Mouse (Mus musculus) CH12.LX (cell line): ENCODE measurements at regions not wholly inside any gene's neighbourhood (a gene's known extent, or its start where the extent isn't known, plus 50 kb on each side); places are given as distances from the start of the nearest gene placed in this dataset.

Source experiments
- DNase-seq: peaks from one replicate; pipeline ENCODE4 v3.0.0-alpha.2; 2013; ENCODE audit errors: extremely low read depth
- H3K27ac ChIP-seq: 2 replicates; pipeline ENCODE4 v1.5.1; 2012; ENCODE audit warnings: low read depth, mild to moderate bottlenecking, control low read depth, moderate library complexity; ENCODE audit not compliant: insufficient read depth
- H3K27me3 ChIP-seq: replicated peaks from 2 replicates; pipeline ENCODE3; 2012; ENCODE audit warnings: inconsistent platforms
- H3K36me3 ChIP-seq, 2 experiments: replicated peaks in 1 of 2; 2 replicates each; pipeline versions ENCODE3 to v1.6.1; 2012; ENCODE audit warnings: inconsistent platforms in 1 of 2, low read length in 1 of 2, mild to moderate bottlenecking in 1 of 2, mixed read lengths in 1 of 2, moderate library complexity in 1 of 2; ENCODE audit not compliant: control insufficient read depth in 1 of 2, insufficient read depth in 1 of 2
- H3K4me1 ChIP-seq, 2 experiments: 2 replicates each; pipeline ENCODE4 v1.6.1; 2012; ENCODE audit warnings: inconsistent platforms in 1 of 2, moderate library complexity in 1 of 2; ENCODE audit not compliant: insufficient read depth in 2 of 2, control insufficient read depth in 1 of 2
- H3K4me2 ChIP-seq: 2 replicates; pipeline ENCODE4 v1.6.1; 2012; ENCODE audit warnings: low read depth, mild to moderate bottlenecking, control low read depth; ENCODE audit not compliant: poor library complexity, insufficient read depth, severe bottlenecking
- H3K4me3 ChIP-seq, 3 experiments: fragments of 150-350 bp in 1 of 3; sonication (generic) in 1 of 3; replicated peaks in 1 of 3; 2 replicates each; pipeline versions ENCODE3 to v1.5.1; 2011 to 2012; ENCODE audit warnings: low read depth in 2 of 3, low read length in 2 of 3, mild to moderate bottlenecking in 2 of 3, moderate library complexity in 2 of 3, control low read depth in 1 of 3, improper control_type of control experiment in 1 of 3, inconsistent platforms in 1 of 3, mixed read lengths in 1 of 3; ENCODE audit not compliant: poor library complexity in 1 of 3
- H3K79me2 ChIP-seq: replicated peaks from 2 replicates; pipeline ENCODE4 v1.6.1; 2012; ENCODE audit warnings: mild to moderate bottlenecking, moderate library complexity; ENCODE audit not compliant: control insufficient read depth, poor library complexity, insufficient read depth, severe bottlenecking; ENCODE audit errors: extremely low read depth
- H3K9ac ChIP-seq: 2 replicates; pipeline ENCODE4 v1.6.1; 2012; ENCODE audit warnings: low read depth, mild to moderate bottlenecking, control low read depth, moderate library complexity; ENCODE audit not compliant: insufficient read depth
- H3K9me3 ChIP-seq: replicated peaks from 2 replicates; pipeline ENCODE3; 2012; ENCODE audit warnings: low read length, inconsistent platforms, mixed read lengths
- CTCF ChIP-seq, 2 experiments: IDR thresholded peaks in 1 of 2; conservative IDR thresholded peaks in 1 of 2; 2 replicates each; pipeline ENCODE4 v1.5.1; 2011 to 2012; ENCODE audit warnings: low read depth in 2 of 2, low read length in 2 of 2, improper control_type of control experiment in 1 of 2, inconsistent platforms in 1 of 2, mild to moderate bottlenecking in 1 of 2, moderate library complexity in 1 of 2
- E2F4 ChIP-seq: IDR thresholded peaks from 2 replicates; pipeline ENCODE4 v1.6.1; 2011; ENCODE audit warnings: low read depth, low read length, improper control_type of control experiment; ENCODE audit not compliant: insufficient replicate concordance
- ELF1 ChIP-seq: IDR thresholded peaks from 2 replicates; pipeline ENCODE4 v1.6.1; 2014; ENCODE audit warnings: low read depth, mild to moderate bottlenecking, inconsistent platforms, low read length, improper control_type of control experiment
- ETS1 ChIP-seq: conservative IDR thresholded peaks from 2 replicates; pipeline ENCODE4 v1.6.1; 2012; ENCODE audit warnings: low read depth, mild to moderate bottlenecking, inconsistent platforms, low read length, improper control_type of control experiment, moderate library complexity
- HCFC1 ChIP-seq: IDR thresholded peaks from 2 replicates; pipeline ENCODE4 v1.6.1; 2012; ENCODE audit warnings: low read depth, mild to moderate bottlenecking, inconsistent platforms, low read length, improper control_type of control experiment
- IRF4 ChIP-seq: IDR thresholded peaks from 2 replicates; pipeline ENCODE4 v1.6.1; 2014; ENCODE audit warnings: low read depth, mild to moderate bottlenecking, inconsistent platforms, low read length, improper control_type of control experiment
- JUND ChIP-seq: conservative IDR thresholded peaks from 2 replicates; pipeline ENCODE4 v1.6.1; 2011; ENCODE audit warnings: low read depth, low read length, improper control_type of control experiment
- KAT2A ChIP-seq: IDR thresholded peaks from 2 replicates; pipeline ENCODE4 v1.6.1; 2012; ENCODE audit warnings: low read length, improper control_type of control experiment, inconsistent platforms; ENCODE audit not compliant: insufficient replicate concordance
- MAX ChIP-seq: IDR thresholded peaks from 2 replicates; pipeline ENCODE4 v1.6.1; 2011; ENCODE audit warnings: low read length, improper control_type of control experiment
- MEF2A ChIP-seq: IDR thresholded peaks from 2 replicates; pipeline ENCODE4 v1.6.1; 2014; ENCODE audit warnings: low read depth, mild to moderate bottlenecking, inconsistent platforms, low read length, improper control_type of control experiment, borderline replicate concordance
- MYC ChIP-seq: IDR thresholded peaks from 2 replicates; pipeline ENCODE4 v1.6.1; 2011; ENCODE audit warnings: low read depth, mild to moderate bottlenecking, improper control_type of control experiment, low read length
- NRF1 ChIP-seq: IDR thresholded peaks from 2 replicates; pipeline ENCODE4 v1.6.1; 2014; ENCODE audit warnings: low read depth, mild to moderate bottlenecking, inconsistent platforms, low read length, improper control_type of control experiment, moderate library complexity
- POLR2A ChIP-seq: IDR thresholded peaks from 2 replicates; pipeline ENCODE4 v1.6.1; 2011; ENCODE audit warnings: low read depth, mild to moderate bottlenecking, improper control_type of control experiment, low read length
- POLR2AphosphoS2 ChIP-seq: IDR thresholded peaks from 2 replicates; pipeline ENCODE4 v1.6.1; 2011; ENCODE audit warnings: low read depth, low read length, improper control_type of control experiment
- RAD21 ChIP-seq: IDR thresholded peaks from 2 replicates; pipeline ENCODE4 v1.6.1; 2011; ENCODE audit warnings: low read depth, mild to moderate bottlenecking, low read length, improper control_type of control experiment, moderate library complexity
- SIN3A ChIP-seq: IDR thresholded peaks from 2 replicates; pipeline ENCODE4 v1.6.1; 2012; ENCODE audit warnings: low read length, improper control_type of control experiment, inconsistent platforms
- SMC3 ChIP-seq: IDR thresholded peaks from 2 replicates; pipeline ENCODE4 v1.6.1; 2011; ENCODE audit warnings: low read depth, low read length, improper control_type of control experiment
- UBTF ChIP-seq: IDR thresholded peaks from 2 replicates; pipeline ENCODE4 v1.6.1; 2012; ENCODE audit warnings: low read depth, mild to moderate bottlenecking, inconsistent platforms, low read length, improper control_type of control experiment, moderate library complexity
- USF2 ChIP-seq: conservative IDR thresholded peaks from 2 replicates; pipeline ENCODE4 v1.6.1; 2011; ENCODE audit warnings: low read depth, low read length, improper control_type of control experiment
- ZKSCAN1 ChIP-seq: IDR thresholded peaks from 2 replicates; pipeline ENCODE4 v1.6.1; 2012; ENCODE audit warnings: low read depth, inconsistent platforms, low read length, improper control_type of control experiment, borderline replicate concordance
- ZMIZ1 ChIP-seq: IDR thresholded peaks from 2 replicates; pipeline ENCODE4 v1.6.1; 2012; ENCODE audit warnings: low read depth, mild to moderate bottlenecking, inconsistent platforms, low read length, improper control_type of control experiment
- ZNF384 ChIP-seq: IDR thresholded peaks from 2 replicates; pipeline ENCODE4 v1.6.1; 2012; ENCODE audit warnings: low read depth, low read length, improper control_type of control experiment, inconsistent platforms
- dilution Hi-C: fragments of 300-500 bp; cut with MboI; formaldehyde crosslinking; loops from 2 replicates; pipeline ENCODE4 v1.14.3; 2020; ENCODE audit warnings: low sequenced_read_pairs; ENCODE audit not compliant: extremely low pct_unique_long_range_greater_than_20kb, extremely low pct_ligation_motif_present
- in situ Hi-C: fragments of 300-500 bp; cut with MboI; formaldehyde crosslinking; loops from 3 replicates; pipeline ENCODE4 v1.14.3; 2019; ENCODE audit warnings: low sequenced_read_pairs, low pct_ligation_motif_present, low pct_unique_long_range_greater_than_20kb, mixed read lengths

GRCm38 (mm10) chr17:83957661-83958540, 110.1 kb upstream of the Haao start:
- in situ Hi-C loops (no loop called here), dilution Hi-C loops (no loop called here)
- H3K4me3 ChIP-seq = no peak overlapping the region
- H3K36me3 ChIP-seq = no peaks in the 10 kb centered on the region
- H3K79me2 ChIP-seq = no peaks in the 10 kb centered on the region
- H3K9ac ChIP-seq = no peak overlapping the region
- DNase-seq = no peak
- TF ChIP-seq JUND = no peak
- no peak for TF ChIP-seq HCFC1
- no peak for TF ChIP-seq ZKSCAN1
- no peak for TF ChIP-seq ETS1
- no peak for TF ChIP-seq MYC
- no peak for TF ChIP-seq USF2
- TF ChIP-seq ZMIZ1 = no peak
- no peak for TF ChIP-seq MEF2A
- TF ChIP-seq ELF1 = no peak
- TF ChIP-seq ZNF384 = no peak
- no peak for TF ChIP-seq CTCF (conservative IDR thresholded peaks at IDR 0.05 in 1 of 2, IDR thresholded peaks at IDR 0.05 in 1 of 2; ENCODE audit: low read depth in 2 of 2, low read length in 2 of 2)
- peaks cover 0 to 15% of the 10 kb centered on the region in 2 experiments; a peak in 2 of 4 replicates for H3K4me1 ChIP-seq
- H3K27ac ChIP-seq = no peak overlapping the region
- H3K9me3 ChIP-seq = no peaks in the 10 kb centered on the region
- no peak overlapping the region for H3K4me2 ChIP-seq
- H3K27me3 ChIP-seq = no peaks in the 10 kb centered on the region

GRCm38 (mm10) chr17:83956821-83957565, 109.2 kb upstream of the Haao start:
- Histone ChIP-seq H3K4me2 (no peak overlapping the region), H3K9ac (no peak overlapping the region), H3K36me3 (no peaks in the 10 kb centered on the region), H3K27me3 (no peaks in the 10 kb centered on the region), H3K4me3 (no peak overlapping the region), H3K79me2 (no peaks in the 10 kb centered on the region), H3K4me1 (peaks cover 0 to 15% of the 10 kb centered on the region in 2 experiments; a peak in 2 of 4 replicates), H3K27ac (no peak overlapping the region), H3K9me3 (no peaks in the 10 kb centered on the region)
- in situ Hi-C loops = no loop called here
- DNase-seq = no peak
- TF ChIP-seq MYC (no peak), POLR2AphosphoS2 (no peak), ETS1 (no peak), NRF1 (no peak), UBTF (no peak), HCFC1 (no peak), ZNF384 (no peak), IRF4 (no peak), JUND (no peak), KAT2A (no peak), RAD21 (no peak), ZKSCAN1 (no peak), SIN3A (no peak), E2F4 (no peak), MAX (no peak), POLR2A (no peak), ELF1 (no peak), SMC3 (no peak)
- dilution Hi-C loops = no loop called here
